Mouse (Mus musculus) left cerebral cortex, postnatal 25 days (tissue): ENCODE measurements around the gene Ap3d1. TPM values are rescaled to one million over a fixed set of nuclear protein-coding genes. Genes with fewer than 3 reads are reported as not detected.

Experiments
- DNase-seq, 2 experiments: peaks; one replicate each; pipeline ENCODE4 v3.0.0; 2022; ENCODE audit warnings: low spot score in 2 of 2, mixed read lengths in 1 of 2
- intact Hi-C: fragments of 180-260 bp; cut with DNase I; formaldehyde crosslinking; loops from one replicate; pipeline ENCODE4 v1.15.1; 2025
- total RNA-seq, 2 experiments: library from RNA; stranded (reverse); gene quantifications; 2 replicates each; pipeline ENCODE4 v1.2.3; 2021

Ap3d1 gene
- total RNA-seq, 2 experiments from 2014 or later, result 142 to 145 TPM

DNA sequence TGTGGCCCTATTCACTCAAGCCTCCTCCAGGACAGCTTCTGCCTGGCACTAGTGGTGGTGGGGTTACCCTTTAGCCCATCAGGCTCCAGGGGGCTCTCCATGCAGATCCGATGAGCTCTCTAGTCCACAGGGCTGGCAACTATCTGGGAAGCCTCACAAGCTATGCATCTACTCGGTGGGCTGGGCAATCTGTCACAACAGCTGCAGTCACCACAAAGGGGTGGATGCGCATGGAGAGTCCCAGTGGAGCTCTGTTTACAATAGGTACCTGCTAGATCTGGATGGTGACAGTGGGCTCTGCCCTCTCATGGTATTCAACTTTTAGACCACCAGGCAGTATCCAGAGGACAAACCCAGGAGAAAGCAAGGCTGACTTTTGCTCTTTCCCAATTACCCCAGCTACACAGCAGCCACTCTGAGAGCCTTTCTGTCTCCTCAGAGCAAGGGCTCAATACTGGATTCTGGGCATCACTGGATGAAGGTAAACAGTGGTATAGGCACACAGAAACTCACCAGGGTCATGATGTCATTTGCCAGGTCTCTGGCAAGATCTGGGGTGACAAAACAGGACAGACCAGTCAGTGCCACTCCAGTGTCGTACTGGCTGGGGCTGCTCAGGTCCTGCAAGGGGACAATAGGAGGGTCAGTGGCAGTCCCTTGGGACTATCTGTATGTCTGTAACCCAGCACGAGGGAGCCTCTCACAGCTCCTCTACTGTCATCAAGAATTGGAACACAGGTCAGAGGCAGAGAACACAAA lies 14.5 kb downstream of the Ap3d1 start:
- no peak for DNase-seq
- intact Hi-C loops, result no loop called here

DNA sequence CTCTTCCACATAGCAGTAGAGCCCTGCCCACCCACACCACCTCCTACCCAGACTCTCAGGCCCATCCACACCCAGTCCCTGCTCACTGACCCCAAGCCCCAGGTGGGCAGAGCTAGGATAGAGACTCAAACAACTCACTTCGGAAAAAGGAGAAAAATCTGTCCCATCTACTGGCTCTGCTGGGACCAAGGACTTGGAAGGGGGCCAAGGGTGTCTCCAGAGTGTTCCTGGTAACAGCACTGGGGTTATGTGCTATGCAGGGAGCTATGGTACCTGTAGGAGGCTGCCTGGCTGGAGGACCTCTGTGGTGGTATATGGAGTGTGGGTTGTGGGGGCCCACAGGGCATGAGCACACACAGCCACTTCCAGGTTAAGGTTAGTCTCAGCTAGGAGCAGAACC lies 24.8 kb downstream of the Ap3d1 start:
- intact Hi-C loops, result no loop called here
- DNase-seq, result no peak

DNA sequence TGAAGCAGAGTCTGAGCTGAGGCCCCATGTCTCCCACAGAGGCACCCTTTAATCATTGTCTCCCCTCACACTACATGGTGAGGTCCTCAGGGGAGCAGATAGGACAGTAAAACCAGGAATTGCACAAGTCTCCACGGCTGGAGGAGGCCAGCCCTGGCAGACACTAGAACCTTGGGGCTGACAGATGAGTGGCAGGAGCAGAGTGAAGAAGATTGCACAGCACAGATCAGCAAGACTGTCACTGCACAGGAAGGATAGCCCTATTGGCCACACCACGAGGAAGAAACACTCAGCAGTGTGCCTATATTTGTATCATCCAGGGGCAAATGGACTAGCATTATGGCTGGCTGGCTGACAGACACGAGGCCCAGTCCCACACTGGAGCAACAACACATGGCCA lies 31.2 kb downstream of the Ap3d1 start:
- intact Hi-C loops, result no loop called here
- no peak for DNase-seq

DNA sequence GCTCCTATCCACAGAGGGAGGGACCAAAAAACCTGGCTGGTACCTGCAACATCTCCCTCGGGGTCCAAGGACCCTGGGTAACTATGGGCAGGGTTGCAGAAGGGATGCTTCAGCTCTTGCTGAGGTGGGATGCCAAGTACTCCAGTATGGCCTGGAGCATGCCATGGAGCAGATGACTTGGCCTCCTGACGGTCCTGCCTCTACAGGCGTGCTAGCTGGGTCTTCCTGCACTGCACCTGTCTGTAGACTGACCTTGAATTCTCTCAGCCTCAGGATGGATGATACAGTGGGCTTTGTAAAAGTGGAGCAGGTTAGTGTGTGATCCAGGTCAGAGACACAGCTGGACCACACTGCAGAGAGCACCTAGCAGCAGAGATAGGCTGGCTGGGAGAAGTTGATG lies 36.6 kb downstream of the Ap3d1 start:
- no peak for DNase-seq
- intact Hi-C loops, result no loop called here

DNA sequence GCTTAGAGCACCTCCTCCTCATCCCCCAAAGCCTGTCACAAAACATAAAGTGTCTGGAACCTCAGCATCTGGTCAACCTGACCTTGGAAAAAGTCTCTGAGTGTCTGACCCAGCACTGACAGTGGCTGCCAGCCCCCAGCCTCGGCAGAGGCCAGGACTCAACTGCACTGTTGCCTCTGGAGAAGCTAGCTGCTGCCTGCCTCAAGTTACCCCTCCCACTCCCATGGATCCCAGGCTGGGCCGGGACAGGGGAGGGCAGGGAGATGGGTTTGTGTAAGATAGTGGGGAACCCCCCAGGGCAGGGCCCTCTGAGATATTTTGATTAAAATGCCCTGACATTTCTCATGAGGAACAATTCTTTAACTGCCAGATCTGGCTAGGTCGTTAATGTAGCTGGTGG lies 37.0 kb downstream of the Ap3d1 start:
- intact Hi-C loops, result no loop called here
- no peak for DNase-seq

DNA sequence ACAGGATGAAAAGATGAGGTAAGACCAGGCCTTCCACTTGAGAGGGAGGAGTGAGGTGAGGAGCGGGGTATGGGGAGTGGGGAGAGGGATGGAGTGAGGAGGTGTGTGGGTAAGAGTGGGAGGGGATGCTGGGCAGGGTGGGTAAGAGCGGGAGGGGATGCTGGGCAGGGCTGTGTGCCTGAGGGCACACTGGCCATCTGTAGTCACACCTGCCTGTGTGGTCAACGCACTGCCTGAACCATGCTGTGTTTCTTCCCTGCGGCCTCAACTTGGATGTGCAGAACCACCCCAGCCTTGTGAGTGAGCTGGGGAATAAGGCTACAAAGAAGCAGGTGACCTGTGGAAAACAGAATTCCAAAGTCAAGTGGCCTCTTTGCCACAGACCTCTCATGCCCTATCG lies 37.6 kb downstream of the Ap3d1 start:
- intact Hi-C loops, result no loop called here
- DNase-seq, result no peak

DNA sequence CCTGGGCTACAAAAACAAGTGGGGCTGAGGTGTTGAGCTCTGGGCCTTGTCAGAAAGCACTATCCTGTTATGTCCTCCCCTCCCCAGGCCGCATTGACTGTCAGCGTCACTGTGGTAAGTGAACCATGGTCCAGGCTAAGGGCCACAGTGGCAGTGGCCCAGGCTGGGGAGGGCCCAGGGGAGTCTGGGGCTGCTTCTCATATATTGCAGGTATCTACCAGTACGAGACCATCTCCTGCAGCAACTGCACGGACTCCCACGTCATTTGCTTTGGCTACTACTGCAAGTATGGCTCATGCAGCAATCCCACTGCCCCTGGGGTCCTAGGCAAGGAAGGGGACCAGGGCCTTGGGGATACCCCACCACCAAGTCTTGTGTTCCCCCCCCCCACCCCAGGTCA lies 38.4 kb downstream of the Ap3d1 start:
- no peak for DNase-seq
- intact Hi-C loops, result loop anchor here (2.0 kb wide), 2 partner anchors 27 to 37 kb away; no protein-coding TSS in a partner anchor

DNA sequence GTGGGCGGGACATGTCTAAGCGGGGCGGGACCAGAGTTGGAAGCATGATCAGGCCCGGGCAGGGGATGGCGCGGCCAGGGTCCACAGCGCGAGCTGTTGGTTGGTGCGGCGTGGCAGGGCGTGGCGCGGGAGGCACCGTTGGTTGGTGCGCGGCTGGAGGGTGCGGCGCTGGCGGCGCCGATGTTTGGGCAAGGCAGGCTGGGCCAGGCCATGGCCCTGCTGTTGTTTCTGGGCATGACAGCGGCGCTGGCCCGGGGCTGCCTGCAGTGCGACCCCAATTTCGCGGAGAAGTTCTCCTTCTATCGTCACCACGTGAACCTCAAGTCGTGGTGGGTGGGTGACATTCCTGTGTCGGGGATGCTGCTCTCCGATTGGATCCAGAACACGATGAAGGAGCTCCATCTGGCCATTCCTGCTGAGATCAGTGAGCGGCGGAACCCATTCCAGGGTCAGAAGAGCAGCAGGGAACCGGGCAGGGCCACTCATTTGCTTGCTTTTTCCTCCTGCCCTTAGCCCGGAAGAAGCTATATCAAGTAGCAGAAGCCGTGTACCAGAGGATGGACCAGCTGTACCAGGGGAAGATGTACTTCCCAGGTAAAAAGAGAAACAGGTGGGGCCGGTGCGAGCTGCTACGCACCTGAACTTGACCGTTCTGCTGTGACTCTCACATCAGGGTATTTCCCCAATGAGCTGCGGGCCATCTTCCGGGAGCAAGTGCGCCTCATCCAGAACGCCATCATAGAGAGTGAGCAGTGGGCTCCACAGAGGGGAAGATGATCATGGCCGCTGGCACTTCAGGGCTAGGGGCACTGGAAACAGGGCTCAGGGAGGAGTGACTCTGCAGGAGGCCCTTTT lies 39.3 kb downstream of the Ap3d1 start:
- DNase-seq, result peak; percentile 94 to 97
- intact Hi-C loops, result loop anchor here (2.0 kb wide), 2 partner anchors 26 to 38 kb away; no protein-coding TSS in a partner anchor

DNA sequence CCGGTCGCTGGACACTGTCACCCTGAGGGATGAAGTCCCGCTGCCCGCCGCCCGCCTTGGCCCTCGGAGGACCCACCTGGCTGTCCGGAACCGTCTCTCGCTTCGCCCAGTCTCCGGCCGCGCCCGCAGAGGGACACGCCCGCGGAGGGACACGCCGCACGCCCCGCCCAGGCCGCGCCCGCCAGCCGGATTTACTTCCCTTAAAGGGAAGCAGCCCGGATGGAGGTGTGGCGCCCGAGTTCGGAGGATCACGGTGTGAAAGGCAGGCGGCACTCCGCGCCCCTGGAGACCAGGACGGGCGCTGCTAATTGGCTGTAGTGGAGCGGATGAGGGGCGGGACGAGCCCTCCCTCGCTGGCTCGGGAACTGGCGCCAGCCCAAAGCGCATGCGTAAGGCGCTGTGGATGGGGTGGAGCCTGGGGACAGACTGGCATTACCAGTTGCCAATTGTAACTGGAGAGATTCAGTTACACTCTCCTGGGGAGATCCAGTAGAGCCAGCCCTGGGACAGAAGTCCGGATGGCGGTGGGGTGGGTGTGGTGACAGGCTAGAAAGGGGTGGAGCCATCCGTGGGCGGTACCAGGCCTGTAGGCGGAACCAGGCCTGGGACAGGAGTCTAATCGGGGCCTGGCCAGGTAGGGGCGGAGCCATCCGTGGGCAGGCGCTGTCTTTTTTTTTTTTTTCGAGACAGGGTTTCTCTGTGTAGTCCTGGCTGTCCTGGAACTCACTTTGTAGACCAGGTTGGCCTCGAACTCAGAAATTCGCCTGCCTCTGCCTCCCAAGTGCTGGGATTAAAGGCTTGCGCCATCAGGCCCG lies 40.1 kb downstream of the Ap3d1 start, which contains the start of the genes Mob3a and Izumo4:
Gene Mob3a, minus strand, starts transcription at position 257 of the 815 bp plus-strand sequence.
Gene Izumo4, plus strand, starts transcription at position 464 of the 815 bp plus-strand sequence.
- DNase-seq, result peak; percentile 98 to 100
- intact Hi-C loops, result loop anchor here (2.0 kb wide), 2 partner anchors 25 to 39 kb away; no protein-coding TSS in a partner anchor

DNA sequence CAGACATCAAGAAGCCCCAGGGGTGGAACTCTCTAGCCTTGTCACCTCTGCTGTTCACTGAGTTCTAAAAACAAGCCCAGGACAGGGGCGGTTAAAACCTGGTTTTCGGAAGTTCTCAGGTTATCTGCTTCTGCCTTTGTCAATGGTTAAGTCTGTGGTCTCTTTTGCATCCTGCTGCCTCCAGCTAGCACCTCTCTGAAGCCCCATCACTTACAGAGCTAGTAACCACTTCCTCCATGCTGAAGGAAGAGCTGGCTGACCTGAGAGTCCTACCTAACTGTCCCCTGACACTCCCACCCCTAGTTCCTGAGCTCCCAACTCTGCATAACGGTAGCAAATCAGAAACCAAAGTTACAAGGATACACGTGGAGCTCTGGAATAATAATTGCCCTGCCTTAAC lies 41.3 kb downstream of the Ap3d1 start:
- DNase-seq, result no peak
- intact Hi-C loops, result no loop called here

DNA sequence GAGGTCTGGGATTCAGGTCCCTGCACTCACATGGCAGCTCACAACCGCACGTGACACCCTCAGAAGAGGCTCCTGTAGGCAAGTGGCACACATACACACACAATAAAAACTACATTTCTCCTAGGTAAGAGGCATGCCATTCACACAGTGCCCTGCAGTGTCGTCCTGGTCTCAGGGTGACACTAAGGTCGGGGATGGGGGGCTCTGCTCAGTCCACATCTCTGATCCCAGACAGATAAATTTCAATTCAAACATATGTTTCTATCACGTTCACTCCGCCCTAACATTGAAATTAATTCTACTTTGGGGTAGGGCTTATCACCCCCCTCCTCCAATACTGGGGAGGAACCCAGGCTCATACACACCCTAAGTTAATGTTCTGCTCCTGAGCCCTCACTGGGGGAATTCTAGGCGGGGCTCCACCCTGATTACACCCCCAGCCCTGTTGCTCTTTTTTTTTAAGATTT lies 42.0 kb downstream of the Ap3d1 start:
- intact Hi-C loops, result no loop called here

DNA sequence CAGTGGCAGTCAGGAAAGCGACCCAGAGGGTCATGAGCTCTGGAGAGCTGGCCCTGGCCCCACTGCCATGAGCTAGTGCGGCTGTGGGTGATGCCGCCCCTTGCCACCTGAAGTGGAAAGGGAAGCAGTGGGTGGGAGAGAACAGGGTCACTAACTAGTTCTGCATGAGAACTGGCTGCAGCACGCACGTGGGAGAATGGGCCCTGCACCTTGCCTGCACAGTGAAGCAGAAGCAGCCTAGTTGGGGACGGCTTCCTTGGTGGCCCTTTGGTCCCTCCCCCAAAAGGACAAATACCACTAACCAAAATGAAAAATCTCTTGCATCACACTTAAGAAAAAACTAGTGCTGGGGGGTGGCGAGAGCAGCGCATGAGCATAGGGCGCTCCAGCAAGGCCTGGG lies 43.5 kb downstream of the Ap3d1 start:
- intact Hi-C loops, result no loop called here
- DNase-seq, result no peak

More for the DNA sequence above, 42.0 kb downstream of the Ap3d1 start:
- DNase-seq, result no peak

DNA sequence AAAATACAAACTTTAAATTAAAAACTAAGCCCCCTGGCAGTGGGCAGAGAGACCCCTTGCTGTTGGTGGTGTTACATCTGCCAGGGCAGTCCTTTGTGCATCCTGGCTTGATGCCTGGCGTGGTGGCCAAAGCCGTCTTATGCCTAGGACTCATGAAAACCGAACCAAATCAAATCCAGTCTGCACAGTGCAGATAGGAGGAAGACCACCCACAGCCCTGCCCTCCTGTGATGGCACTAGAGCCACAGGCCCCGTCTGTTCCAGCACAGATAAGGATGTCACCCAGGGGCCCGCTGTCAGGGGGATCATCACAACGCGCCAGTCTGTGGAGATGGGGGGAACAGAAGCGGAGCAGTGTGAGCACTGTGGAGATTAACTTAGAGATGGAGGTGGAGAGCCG lies 44.3 kb downstream of the Ap3d1 start:
- intact Hi-C loops, result no loop called here

DNA sequence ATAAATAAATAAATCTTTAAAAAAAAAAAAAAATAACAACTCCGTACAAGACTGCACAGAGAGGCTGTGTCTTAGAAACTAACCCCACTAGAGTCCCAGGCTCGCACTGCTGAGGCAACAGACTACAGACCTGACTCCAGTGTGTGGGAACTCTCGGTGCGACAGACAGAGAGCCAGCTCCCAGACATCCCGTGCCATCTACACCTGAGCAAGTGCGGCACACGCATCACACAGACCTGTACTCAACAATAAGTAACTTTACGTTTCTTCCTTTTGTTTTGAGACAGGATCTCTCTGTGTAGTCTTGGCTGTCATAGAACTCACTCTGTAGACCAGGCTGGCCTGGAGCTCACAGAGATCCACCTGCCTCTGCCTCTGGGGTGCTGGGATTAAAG lies 44.7 kb downstream of the Ap3d1 start:
- intact Hi-C loops, result no loop called here
- DNase-seq, result no peak

More for the DNA sequence above, 44.3 kb downstream of the Ap3d1 start:
- DNase-seq, result no peak

DNA sequence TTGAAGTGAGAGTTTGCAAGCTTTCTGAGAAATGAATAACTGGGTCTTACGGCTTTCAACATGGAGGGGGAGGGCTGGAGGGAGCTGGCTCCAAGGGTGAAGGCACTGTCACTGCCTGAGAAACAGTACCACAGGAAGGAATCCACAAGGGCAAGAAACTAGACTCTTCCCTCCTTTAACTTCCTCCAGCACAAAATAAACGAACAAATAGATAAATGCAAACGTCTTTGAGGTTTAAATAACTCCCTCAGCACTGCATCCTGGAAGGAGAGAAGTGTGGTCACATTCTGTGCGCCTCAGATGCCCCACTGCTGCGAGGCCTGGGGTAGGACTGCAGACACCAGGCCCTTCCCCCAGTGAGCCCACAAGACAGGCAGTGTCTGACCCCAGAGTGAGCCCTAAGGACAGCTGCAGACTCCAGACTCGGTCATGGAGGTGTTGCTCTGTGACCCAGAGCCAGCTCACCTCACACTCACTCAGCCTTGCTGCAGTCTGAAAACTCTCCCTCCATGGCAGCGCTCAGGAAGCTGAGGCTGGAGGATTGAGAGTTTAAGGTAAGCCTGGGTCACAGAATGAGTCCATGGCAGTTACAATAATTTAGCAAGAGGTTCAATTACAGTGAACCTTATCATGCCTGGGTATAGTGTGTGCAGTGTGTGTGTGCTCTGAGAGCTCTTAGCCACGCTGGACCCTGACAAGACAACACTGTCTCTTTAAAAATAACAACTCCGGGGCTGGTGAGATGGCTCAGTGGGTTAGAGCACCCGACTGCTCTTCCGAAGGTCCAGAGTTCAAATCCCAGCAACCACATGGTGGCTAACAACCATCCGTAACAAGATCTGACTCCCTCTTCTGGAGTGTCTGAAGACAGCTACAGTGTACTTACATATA lies 45.3 kb downstream of the Ap3d1 start:
- intact Hi-C loops, result no loop called here
- no peak for DNase-seq

DNA sequence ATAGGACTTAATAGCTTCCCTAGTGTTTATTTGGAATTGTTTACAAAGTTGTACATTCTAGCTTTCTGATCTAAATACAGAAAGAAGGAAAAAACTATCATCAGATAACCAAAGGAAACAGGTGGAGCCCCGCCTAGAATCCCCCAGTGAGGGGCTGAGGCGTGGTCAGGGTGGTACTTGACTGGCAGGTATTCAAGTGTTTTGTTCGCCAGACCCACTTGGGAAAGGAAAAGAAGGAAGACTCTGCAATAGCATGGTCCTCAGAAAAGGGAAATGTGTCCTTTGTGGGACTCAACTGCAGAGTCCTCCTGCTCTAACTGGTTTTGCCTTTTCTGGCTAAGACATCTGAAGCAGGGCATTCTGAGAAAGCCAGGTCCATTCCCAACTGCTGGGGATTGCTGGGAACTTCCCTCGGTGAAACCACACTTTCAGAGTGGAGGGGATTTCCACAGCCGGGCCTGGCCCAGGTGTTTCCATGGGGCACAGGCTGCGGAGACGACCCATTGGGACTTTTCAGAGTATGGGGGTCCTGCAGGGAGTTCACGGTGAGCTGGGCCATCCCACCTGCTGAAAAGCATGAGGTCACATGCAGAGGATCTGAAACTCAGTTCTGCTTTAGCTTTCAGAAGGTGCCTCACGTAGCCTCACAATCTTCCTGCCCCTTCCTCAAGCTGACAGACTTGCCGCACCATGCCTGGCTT lies 46.1 kb downstream of the Ap3d1 start:
- DNase-seq, result no peak
- intact Hi-C loops, result no loop called here

DNA sequence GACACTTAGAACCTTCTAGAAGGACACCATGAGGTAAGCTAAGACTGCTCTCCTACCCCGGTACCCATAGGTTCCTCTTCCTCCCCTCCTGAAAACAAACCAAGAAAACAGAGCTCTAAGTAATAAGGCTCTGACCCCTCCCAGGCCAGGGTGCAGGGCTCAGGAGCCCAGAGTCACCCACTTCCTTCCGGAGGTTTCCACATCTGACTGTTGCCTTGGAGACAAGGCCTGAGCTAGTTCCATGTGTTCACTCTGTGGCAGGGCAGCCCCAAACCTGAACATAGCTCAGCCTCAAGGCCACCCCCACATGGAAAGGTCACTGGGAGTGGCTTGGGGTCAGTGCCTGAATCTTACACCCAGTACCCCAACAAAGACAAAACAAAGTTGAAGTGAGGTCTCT lies 46.9 kb downstream of the Ap3d1 start:
- peak in 1 of 2 experiments; percentile 40 for DNase-seq
- intact Hi-C loops, result no loop called here
